Mouse (Mus musculus) limb, embryonic 11.5 days (tissue): ENCODE results near the gene Pttg1. TPM values are rescaled to one million over a fixed set of nuclear protein-coding genes. Genes with fewer than 3 reads are reported as not detected.

Source experiments
- ATAC-seq: fragments of 200-750 bp; cut with Nextera tagmentation; 2 replicates; pipeline ENCODE4 v1.8.0; 2017; ENCODE audit warnings: low read depth; ENCODE audit not compliant: insufficient number of reproducible peaks, low FRiP score, low TSS enrichment
- DNase-seq: peaks from one replicate; pipeline ENCODE4 v3.0.0-alpha.2; 2015; ENCODE audit warnings: low spot score
- H3K27ac ChIP-seq: fragments of 300-500 bp; sonication (generic); replicated peaks from 2 replicates; pipeline ENCODE4 v1.5.1; 2014; ENCODE audit warnings: low read depth, mild to moderate bottlenecking, low read length
- H3K27me3 ChIP-seq: fragments of 300-500 bp; sonication (generic); 2 replicates; pipeline ENCODE4 v1.6.1; 2014; ENCODE audit warnings: mild to moderate bottlenecking, low read length, mixed read lengths; ENCODE audit not compliant: control insufficient read depth, insufficient read depth
- H3K36me3 ChIP-seq: fragments of 300-500 bp; sonication (generic); 2 replicates; pipeline ENCODE4 v1.6.1; 2014; ENCODE audit warnings: mild to moderate bottlenecking, low read length, moderate library complexity, mixed read lengths; ENCODE audit not compliant: control insufficient read depth, insufficient read depth
- H3K4me1 ChIP-seq: fragments of 300-500 bp; sonication (generic); 2 replicates; pipeline ENCODE4 v1.6.1; 2014; ENCODE audit warnings: low read length, mixed read lengths; ENCODE audit not compliant: control insufficient read depth, insufficient read depth
- H3K4me2 ChIP-seq: fragments of 300-500 bp; sonication (generic); 2 replicates; pipeline ENCODE4 v1.6.1; 2014; ENCODE audit warnings: low read depth, mild to moderate bottlenecking, moderate library complexity; ENCODE audit not compliant: severe bottlenecking
- H3K4me3 ChIP-seq: fragments of 300-500 bp; sonication (generic); 2 replicates; pipeline ENCODE4 v1.5.1; 2014; ENCODE audit warnings: low read depth, low read length
- H3K9ac ChIP-seq: fragments of 300-500 bp; sonication (generic); 2 replicates; pipeline ENCODE4 v1.6.1; 2014; ENCODE audit warnings: mild to moderate bottlenecking, low read length
- H3K9me3 ChIP-seq: fragments of 300-500 bp; sonication (generic); 2 replicates; pipeline ENCODE4 v1.6.1; 2016; ENCODE audit warnings: low read length; ENCODE audit not compliant: control insufficient read depth
- WGBS: fragments of 180-500 bp; shearing (Covaris S2); extraction: QIAGEN DNeasy Blood & Tissue Kit; methylation state at CpG from one replicate; pipeline ENCODE4 v1.1.7; 2014; 5-methylcytosine and 5-hydroxymethylcytosine counted together
- polyA plus RNA-seq: library from polyadenylated mRNA; unstranded; fragments of >200 nt; fragmentation: Nextera tagmentation; extraction: Ambion mirVana; gene quantifications from 2 replicates; pipeline ENCODE4 v1.2.1, GENCODE M21; 2014

Pttg1 gene
- polyA plus RNA-seq, 1 experiment from 2014 or later, result 100 TPM

DNA sequence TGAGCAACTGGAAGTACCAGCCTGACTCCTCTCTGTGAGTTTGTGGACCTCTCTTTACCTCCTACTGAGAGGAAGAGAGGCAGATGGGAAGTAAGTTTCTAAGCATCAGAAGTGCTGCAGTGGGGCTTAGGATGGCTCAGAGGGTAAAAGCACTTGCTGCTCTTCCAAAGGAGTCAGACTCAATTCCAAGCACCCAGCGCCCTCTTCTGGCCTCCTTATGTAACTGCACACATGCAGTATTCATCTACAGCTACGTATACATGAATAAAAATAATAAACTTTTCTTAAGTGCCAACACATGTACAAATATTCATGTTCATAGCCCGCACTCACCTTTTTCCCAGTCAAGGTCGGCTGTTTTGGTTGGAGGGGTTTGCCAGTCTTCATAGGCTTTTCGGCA lies 1.7 kb downstream of the Pttg1 start:
- DNase-seq (no peak), ATAC-seq (no peak)
- Histone ChIP-seq H3K9ac (no peak overlapping the region), H3K4me3 (no peak overlapping the region), H3K27me3 (no peaks in the 10 kb centered on the region), H3K9me3 (no peaks in the 10 kb centered on the region), H3K4me2 (no peak overlapping the region), H3K4me1 (0 out of 2 replicates have a peak, but pooled peaks cover 2% of the 10 kb centered on the region), H3K36me3 (no peaks in the 10 kb centered on the region; the same call in 1 of the 2 replicates), H3K27ac (no peak overlapping the region)
- WGBS, result 80% methylated on average over 5 of the region's 5 CpGs

DNA sequence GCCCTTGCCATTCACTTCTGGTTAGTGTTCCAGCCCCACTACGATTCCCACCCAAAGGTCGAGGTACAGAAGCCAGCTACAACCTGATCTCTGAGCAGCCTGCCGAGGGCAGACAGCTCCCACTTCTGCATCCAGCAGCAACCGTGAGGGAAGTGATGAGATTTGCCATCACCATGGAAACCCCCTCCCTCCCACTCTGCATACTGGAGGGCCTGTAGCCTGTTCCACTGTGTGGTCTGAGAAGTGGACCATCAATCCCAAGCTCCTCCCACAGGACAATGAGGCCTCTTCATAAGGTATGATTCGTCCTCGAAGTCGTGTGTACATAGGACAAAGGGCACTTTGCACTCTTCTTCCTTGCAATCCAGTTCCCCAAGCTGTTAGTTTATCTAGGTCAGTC lies 8.8 kb downstream of the Pttg1 start:
- no peak overlapping the region for H3K4me3 ChIP-seq
- H3K4me1 ChIP-seq, result no peaks in the 10 kb centered on the region
- H3K4me2 ChIP-seq, result no peak overlapping the region
- no peak overlapping the region for H3K27ac ChIP-seq
- no peaks in the 10 kb centered on the region for H3K36me3 ChIP-seq
- no peaks in the 10 kb centered on the region for H3K27me3 ChIP-seq
- DNase-seq, result no peak
- H3K9ac ChIP-seq, result no peak overlapping the region
- no peaks in the 10 kb centered on the region for H3K9me3 ChIP-seq
- 65% methylated on average over 7 of the region's 7 CpGs for WGBS
- ATAC-seq, result no peak

DNA sequence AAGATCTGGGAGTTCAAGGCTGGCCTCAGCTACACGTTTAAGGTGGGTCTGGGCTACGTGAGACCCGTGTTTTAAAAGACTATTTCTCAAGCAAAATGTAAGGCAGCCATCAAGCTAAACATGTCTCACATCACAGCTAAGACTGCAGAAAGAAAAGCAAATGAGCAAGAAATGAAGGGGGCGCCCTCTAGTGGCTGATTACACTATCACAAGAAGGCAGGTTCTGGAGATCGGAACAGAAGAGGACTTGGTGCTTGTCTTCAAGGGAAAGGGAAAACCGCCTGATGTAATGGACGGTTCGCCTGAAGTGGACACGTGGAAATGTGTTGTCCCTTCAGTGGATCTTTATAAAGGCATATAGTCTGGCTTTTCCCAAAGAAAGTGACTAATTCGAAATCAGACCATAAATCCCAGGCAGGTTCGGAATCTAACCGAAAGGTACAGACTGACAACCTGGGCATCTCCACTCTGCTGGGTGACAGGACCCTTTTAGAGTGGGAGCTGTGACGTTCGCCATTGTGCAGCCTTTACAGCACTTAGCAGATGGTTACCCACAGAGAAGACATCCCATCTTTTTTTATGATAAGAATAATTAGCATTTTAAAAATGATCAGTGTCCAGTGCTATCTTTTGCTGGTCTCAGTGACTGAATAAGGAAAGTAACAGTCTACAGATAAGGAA lies 13.1 kb downstream of the Pttg1 start:
- ATAC-seq (no peak), DNase-seq (peak; percentile 88)
- no peaks in the 10 kb centered on the region for H3K27me3 ChIP-seq
- no peaks in the 10 kb centered on the region for H3K9me3 ChIP-seq
- H3K36me3 ChIP-seq, result no peaks in the 10 kb centered on the region
- H3K4me2 ChIP-seq, result no peak overlapping the region
- H3K4me3 ChIP-seq, result no peak overlapping the region
- no peaks in the 10 kb centered on the region for H3K4me1 ChIP-seq
- H3K27ac ChIP-seq, result no peak overlapping the region
- 28% methylated on average over 14 of the region's 14 CpGs for WGBS
- H3K9ac ChIP-seq, result no peak overlapping the region

DNA sequence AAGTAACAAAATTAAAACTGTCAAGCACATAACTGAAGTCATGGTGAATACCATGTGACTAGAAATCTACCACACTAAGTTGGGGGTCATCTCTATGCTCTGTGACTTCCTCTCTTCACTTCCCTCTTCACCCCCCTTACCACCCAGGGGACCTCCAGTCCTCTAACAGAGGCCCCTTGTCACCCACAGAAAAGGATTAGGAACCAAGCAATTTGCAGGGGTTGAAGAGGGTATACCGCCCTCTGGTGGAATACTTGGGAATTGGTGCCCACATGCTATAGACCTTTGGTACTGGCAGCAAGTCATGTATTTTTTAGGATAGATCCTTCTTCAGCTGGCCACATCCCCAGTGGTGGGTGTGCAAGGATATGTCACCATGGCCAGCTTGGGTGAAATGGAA lies 14.6 kb downstream of the Pttg1 start:
- Histone ChIP-seq H3K27me3 (no peaks in the 10 kb centered on the region), H3K36me3 (no peaks in the 10 kb centered on the region), H3K4me3 (no peak overlapping the region), H3K9me3 (no peaks in the 10 kb centered on the region), H3K27ac (no peak overlapping the region), H3K4me2 (no peak overlapping the region), H3K9ac (no peak overlapping the region), H3K4me1 (no peaks in the 10 kb centered on the region)
- DNase-seq (peak; percentile 81), ATAC-seq (no peak)
- 0% methylated on average over 1 of the region's 1 CpGs for WGBS

DNA sequence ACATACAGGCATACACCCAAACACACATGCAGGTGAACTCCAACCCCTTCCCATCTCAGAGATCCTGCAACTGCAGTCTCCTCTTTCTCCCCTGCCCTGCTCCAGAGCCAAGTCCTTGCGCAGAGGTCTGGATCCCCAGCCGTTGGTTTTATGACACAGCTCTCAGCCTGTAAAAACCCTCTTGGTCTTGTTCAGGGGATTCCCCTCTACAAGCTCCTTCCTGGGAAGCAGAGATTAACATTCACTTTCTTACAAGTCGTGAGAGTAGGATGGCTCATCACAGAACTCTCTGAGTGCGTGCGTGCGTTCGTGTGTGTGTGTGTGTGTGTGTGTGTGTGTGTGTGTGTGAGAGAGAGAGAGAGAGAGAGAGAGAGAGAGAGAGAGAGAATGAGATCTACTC lies 15.8 kb downstream of the Pttg1 start:
- Histone ChIP-seq H3K4me3 (no peak overlapping the region), H3K9ac (no peak overlapping the region), H3K27ac (no peak overlapping the region), H3K9me3 (no peaks in the 10 kb centered on the region), H3K27me3 (no peaks in the 10 kb centered on the region), H3K4me2 (no peak overlapping the region), H3K4me1 (no peaks in the 10 kb centered on the region), H3K36me3 (no peaks in the 10 kb centered on the region)
- ATAC-seq, result no peak
- 62% methylated on average over 7 of the region's 7 CpGs for WGBS
- no peak for DNase-seq

DNA sequence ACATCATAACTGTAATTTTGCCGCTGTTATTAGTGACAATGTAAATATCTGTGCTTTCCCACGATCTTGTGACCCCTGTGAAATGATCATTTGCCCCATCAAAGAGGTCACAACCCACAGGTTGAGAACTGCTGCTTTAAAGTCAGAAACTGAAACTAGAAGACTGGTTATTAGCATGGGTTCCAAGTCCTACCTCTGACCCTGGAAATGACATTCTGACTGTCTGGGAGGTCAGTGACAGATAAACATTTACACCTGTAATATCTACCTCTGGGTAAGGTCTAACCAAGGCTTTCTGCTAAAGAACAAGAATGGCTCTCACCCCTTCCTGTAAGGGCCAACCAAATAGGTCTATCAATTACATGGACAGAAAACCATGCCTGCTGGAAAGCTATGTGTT lies 17.2 kb downstream of the Pttg1 start:
- Histone ChIP-seq H3K36me3 (no peaks in the 10 kb centered on the region), H3K27ac (no peak overlapping the region), H3K4me2 (no peak overlapping the region), H3K4me1 (no peaks in the 10 kb centered on the region), H3K27me3 (no peaks in the 10 kb centered on the region), H3K4me3 (no peak overlapping the region), H3K9me3 (no peaks in the 10 kb centered on the region), H3K9ac (no peak overlapping the region)
- WGBS, result 83% methylated on average over 2 of the region's 2 CpGs
- ATAC-seq, result no peak
- no peak for DNase-seq

DNA sequence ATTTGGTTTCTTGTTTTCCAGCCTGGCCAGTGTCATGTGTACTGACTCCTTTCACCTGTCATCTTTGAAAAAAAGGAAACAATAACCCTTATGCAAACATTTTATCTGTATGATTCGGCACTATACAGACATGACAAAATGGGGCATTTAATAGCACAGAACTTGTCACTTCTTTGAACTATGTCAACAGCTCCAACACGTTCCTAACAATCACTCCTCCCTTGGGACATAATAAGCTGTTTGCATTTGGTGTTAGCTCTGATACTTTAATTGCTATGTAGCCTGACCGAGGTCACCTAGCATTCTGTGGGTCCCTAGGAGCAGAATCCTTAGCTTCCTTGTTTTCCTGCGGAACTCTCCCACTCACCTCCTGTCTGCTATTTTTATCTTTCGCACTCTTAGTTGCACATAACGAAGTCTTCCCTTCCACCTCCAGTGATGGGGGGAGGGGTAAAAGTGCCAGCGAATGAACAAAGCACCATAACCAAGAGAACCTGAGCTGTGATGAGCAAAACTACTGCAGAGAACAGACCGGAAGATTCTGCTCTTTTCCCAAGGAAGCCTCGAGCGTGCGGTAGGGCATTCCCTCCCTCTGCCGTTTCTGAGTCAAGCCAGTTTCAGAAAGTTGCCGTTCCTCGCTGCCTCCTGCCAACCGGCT lies 21.8 kb downstream of the Pttg1 start:
- ATAC-seq (no peak), DNase-seq (no peak)
- no peaks in the 10 kb centered on the region for H3K36me3 ChIP-seq
- H3K27ac ChIP-seq, result no peak overlapping the region
- H3K4me2 ChIP-seq, result no peak overlapping the region
- no peak overlapping the region for H3K4me3 ChIP-seq
- H3K27me3 ChIP-seq, result no peaks in the 10 kb centered on the region
- H3K9ac ChIP-seq, result no peak overlapping the region
- no peaks in the 10 kb centered on the region for H3K4me1 ChIP-seq
- H3K9me3 ChIP-seq, result no peaks in the 10 kb centered on the region
- WGBS, result 91% methylated on average over 15 of the region's 15 CpGs

DNA sequence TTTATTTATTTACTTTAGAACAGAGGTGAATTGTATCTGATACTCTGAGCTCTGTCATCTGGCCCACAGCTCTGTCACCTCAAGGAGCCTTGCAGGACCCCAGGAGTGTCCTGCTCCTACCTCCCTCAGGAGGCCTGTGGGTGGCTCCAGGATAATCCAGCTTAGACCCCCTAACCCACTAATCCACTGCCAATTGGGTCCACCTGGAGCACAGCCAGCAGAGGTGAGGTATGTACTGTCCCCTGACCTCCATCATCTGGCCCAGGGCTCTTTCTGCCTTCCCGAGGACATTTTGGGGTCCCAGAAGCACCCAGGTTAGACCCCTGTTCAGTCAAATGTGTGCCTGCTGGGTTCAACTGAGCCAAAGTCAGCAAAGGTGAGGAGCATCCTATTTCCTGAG lies 25.9 kb downstream of the Pttg1 start:
- DNase-seq, result no peak
- Histone ChIP-seq H3K9me3 (no peaks in the 10 kb centered on the region), H3K4me3 (no peak overlapping the region), H3K27me3 (no peaks in the 10 kb centered on the region), H3K4me2 (no peak overlapping the region), H3K36me3 (no peaks in the 10 kb centered on the region), H3K9ac (no peak overlapping the region), H3K27ac (no peak overlapping the region), H3K4me1 (no peaks in the 10 kb centered on the region)
- no peak for ATAC-seq
- 89% methylated on average over 1 of the region's 1 CpGs for WGBS

DNA sequence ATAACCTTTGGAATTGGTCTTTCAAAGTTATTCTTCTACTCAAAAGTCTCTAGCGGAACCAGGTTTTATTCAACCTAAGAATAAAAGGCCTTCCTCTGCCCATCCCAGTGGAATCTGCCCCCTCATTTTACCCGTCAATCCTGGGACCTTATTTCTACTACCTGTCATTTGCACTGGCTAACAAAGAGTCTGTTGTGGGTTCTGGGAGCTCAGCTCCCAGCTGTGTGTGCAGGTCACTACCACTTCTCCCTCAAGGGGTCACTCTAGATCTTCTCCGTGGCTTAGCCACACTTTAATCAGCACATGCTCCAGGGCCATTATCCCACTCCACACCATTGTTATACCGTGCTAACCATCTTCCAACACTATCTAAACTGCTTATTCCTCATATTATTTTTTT lies 26.8 kb downstream of the Pttg1 start:
- Histone ChIP-seq H3K27me3 (no peaks in the 10 kb centered on the region), H3K36me3 (no peaks in the 10 kb centered on the region), H3K4me1 (no peaks in the 10 kb centered on the region), H3K4me2 (no peak overlapping the region), H3K9ac (no peak overlapping the region), H3K9me3 (no peaks in the 10 kb centered on the region), H3K4me3 (no peak overlapping the region), H3K27ac (no peak overlapping the region)
- WGBS, result 51% methylated on average over 4 of the region's 4 CpGs
- DNase-seq, result no peak
- ATAC-seq, result no peak
